Mouse (Mus musculus) bone marrow macrophage, adult 2 months (primary cell): ENCODE data around the gene Kcnq1. TPM values are rescaled to one million over a fixed set of nuclear protein-coding genes. Genes with fewer than 3 reads are reported as not detected.

ENCODE experiments used
- H3K27ac ChIP-seq: 2 replicates; pipeline ENCODE4 v1.5.1; 2012; ENCODE audit warnings: low read depth, low read length; ENCODE audit not compliant: insufficient read depth
- H3K4me1 ChIP-seq: 2 replicates; pipeline ENCODE4 v1.6.1; 2012; ENCODE audit warnings: low read length; ENCODE audit not compliant: control insufficient read depth, insufficient read depth
- H3K4me3 ChIP-seq: 2 replicates; pipeline ENCODE4 v1.5.1; 2012; ENCODE audit warnings: mild to moderate bottlenecking, low read length, moderate library complexity; ENCODE audit not compliant: insufficient read depth
- CTCF ChIP-seq: IDR thresholded peaks from 2 replicates; pipeline ENCODE4 v1.5.1; 2012; ENCODE audit warnings: low read depth, mild to moderate bottlenecking, low read length, moderate library complexity
- POLR2A ChIP-seq: IDR thresholded peaks from 2 replicates; pipeline ENCODE4 v1.6.1; 2012; ENCODE audit warnings: mild to moderate bottlenecking, low read depth, low read length, borderline replicate concordance
- polyA plus RNA-seq: library from polyadenylated mRNA; stranded (reverse); fragments of >200 nt; gene quantifications from 2 replicates; pipeline ENCODE4 v1.2.4, GENCODE M21; 2012; ENCODE audit not compliant: missing spikeins, insufficient read depth, insufficient read length

Gene Kcnq1
- polyA plus RNA-seq, 1 experiment, result not detected

DNA sequence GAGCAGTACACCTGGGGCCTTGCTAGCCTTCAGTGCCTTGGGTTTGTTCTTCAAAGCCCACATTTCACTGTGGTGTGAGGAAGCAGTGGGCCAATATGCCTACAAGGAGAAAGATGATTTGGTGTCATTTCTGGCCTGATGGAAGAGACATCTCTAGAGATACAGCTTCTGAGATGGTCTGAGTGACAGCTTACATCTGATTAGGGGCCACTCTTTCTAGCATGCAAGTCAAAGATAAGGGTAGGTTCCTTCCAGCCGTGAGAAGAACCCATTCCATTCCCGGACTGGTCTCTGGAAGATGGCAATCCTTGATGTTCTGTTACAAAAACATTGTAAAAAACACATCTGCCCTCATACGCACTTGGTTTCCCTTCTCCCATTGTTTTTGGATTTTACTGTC is 63.2 kb downstream of the Kcnq1 start:
- H3K4me1 ChIP-seq, result no peaks in the 10 kb centered on the region
- H3K4me3 ChIP-seq, result no peak overlapping the region
- no peak overlapping the region for H3K27ac ChIP-seq
- TF ChIP-seq CTCF (no peak), POLR2A (no peak)

- Histone ChIP-seq H3K4me3 (no peak overlapping the region), H3K4me1 (no peaks in the 10 kb centered on the region), H3K27ac (no peak overlapping the region)
- no peak for TF ChIP-seq POLR2A
- TF ChIP-seq CTCF, result no peak
Measured at GRCm38 (mm10) chr7:143172914-143173547, 66.9 kb downstream of the Kcnq1 start.

GRCm38 (mm10) chr7:143174633-143175032 is 68.5 kb downstream of the Kcnq1 start:
- no peak for TF ChIP-seq POLR2A
- TF ChIP-seq CTCF, result no peak
- Histone ChIP-seq H3K4me1 (no peaks in the 10 kb centered on the region), H3K27ac (no peak overlapping the region), H3K4me3 (no peak overlapping the region)

- Histone ChIP-seq H3K27ac (no peak overlapping the region), H3K4me3 (no peak overlapping the region), H3K4me1 (peaks cover 9% of the 10 kb centered on the region)
- no peak for TF ChIP-seq CTCF
- no peak for TF ChIP-seq POLR2A
Measured at GRCm38 (mm10) chr7:143178831-143179230, 72.7 kb downstream of the Kcnq1 start.

DNA sequence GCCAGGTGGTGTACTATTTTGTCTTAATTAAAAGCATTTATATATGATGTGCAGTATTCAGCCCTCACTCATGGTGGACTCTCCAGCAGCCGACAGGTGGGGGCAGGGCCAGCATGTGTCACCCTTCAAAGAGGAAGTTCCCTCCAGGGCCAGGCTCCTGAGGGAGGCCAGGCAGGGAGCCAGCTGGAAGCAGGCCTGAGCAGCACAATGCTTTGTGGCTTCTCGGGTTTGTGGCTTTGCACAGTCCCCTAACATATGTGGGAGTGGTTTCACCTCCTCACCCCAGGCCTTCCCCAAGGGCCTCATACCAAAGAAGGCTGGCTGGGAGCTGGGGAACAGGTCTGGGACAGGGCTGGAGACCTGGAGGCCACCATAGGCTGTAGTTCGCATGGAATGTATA is 74.6 kb downstream of the Kcnq1 start:
- Histone ChIP-seq H3K4me3 (no peak overlapping the region), H3K4me1 (peaks cover 9% of the 10 kb centered on the region), H3K27ac (no peak overlapping the region)
- TF ChIP-seq CTCF (no peak), POLR2A (no peak)

GRCm38 (mm10) chr7:143181311-143181710 is 75.1 kb downstream of the Kcnq1 start:
- Histone ChIP-seq H3K4me1 (peaks cover 9% of the 10 kb centered on the region), H3K27ac (no peak overlapping the region), H3K4me3 (no peak overlapping the region)
- TF ChIP-seq CTCF (no peak), POLR2A (no peak)

GRCm38 (mm10) chr7:143185506-143185905 is 79.3 kb downstream of the Kcnq1 start:
- Histone ChIP-seq H3K4me3 (no peak overlapping the region), H3K27ac (no peak overlapping the region), H3K4me1 (peaks cover 8% of the 10 kb centered on the region)
- TF ChIP-seq POLR2A, result no peak
- TF ChIP-seq CTCF, result no peak

DNA sequence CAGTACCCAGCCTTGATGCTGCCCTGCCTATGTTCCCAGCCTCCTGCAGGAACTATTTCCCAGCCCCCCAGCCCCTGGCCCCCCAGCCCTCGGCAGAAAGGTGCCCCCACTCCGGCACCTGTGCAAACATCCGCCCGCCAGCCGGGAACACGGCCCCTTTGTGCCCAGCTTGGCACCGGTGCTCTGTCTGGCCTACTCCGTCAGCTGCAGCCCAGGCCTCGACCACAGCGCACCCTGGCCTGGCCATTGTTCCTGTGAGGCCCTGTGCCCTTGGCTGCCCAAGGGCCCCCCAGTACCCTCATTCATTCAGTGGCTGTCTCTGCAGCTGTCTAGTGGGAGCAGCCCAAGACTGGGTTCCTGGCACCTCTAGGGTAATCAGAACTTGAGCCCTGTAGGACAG is 80.2 kb downstream of the Kcnq1 start:
- TF ChIP-seq CTCF, result no peak
- TF ChIP-seq POLR2A, result no peak
- no peak overlapping the region for H3K4me3 ChIP-seq
- H3K4me1 ChIP-seq, result peaks cover under 1% of the 10 kb centered on the region; the same call in 1 of the 2 replicates
- H3K27ac ChIP-seq, result no peak overlapping the region

DNA sequence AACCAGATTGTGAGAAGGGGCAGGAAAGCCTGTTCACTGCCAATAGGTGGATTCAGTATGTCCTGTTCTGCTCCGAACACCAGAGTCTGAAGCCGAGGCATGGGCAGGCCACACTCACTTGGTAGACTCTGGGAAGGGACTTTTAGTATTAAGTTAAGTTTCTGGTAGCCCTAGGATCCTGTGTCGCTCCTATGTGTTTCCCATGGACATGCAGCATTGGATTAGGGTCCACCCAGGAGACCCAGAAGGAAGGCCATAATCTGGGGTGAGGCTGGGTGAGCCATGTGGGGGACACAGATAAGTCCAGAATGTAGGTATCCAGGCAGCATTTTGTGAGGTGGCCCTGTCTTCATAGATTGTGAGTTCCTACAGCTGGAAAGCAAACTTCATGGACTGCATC is 81.0 kb downstream of the Kcnq1 start:
- H3K27ac ChIP-seq, result no peak overlapping the region
- TF ChIP-seq CTCF (no peak), POLR2A (no peak)
- H3K4me3 ChIP-seq, result no peak overlapping the region
- H3K4me1 ChIP-seq, result no peaks in the 10 kb centered on the region

DNA sequence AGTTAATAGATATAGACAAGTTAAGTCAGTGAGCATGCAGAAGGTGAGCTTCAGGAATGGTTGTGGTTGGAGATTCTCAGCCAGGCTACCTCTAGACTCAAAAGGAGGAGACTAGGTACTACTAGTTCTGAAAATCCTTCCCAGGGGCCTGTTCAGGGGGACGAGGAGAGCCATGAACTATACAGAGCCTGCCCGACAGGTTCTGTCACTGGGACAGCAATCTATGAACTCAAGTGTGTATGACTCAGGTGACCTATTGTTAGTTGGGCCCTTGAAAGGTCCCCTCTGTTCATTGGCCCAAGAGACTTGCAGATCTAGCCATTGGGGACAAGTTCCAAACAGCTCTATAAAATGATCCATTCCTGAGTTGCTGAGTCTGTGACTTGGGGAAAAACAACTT is 82.4 kb downstream of the Kcnq1 start:
- no peak for TF ChIP-seq CTCF
- no peak for TF ChIP-seq POLR2A
- H3K27ac ChIP-seq, result no peak overlapping the region
- no peak overlapping the region for H3K4me3 ChIP-seq
- no peaks in the 10 kb centered on the region for H3K4me1 ChIP-seq

DNA sequence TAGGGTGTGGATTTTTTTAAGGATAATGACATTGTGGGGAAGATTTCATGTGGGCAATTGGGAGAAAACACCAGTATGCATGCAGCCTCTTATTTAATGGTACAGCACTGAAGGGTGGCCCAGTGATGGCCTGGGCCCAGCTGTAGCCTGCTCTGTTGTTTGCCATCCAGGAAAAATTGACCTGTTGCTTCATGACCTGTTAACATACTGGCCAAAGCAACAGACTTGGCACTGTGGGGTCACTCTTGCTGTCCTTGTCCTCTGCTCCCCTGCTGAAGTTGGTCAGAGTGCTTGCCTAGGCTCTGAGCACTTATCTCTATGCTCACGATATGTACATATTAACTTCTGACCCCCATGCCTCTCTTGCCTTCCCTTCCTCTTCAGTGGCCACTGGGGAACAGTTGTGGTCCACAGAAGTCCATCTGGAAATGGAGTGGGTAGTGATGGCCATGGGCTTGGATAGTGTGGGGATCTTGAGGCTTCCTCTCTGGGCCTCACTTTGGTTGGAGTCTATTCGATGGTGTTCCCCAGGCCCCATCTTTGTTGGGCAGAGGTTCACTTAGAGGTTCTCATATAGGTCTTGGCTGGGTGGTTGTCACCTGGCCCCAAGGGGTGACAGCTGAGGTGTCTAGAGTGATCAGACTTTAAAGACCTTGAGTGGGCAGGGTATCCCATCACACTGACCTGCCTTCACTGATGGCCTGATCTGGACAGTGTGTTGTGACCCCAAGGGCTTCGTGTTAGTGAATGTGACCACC is 84.0 kb downstream of the Kcnq1 start:
- Histone ChIP-seq H3K27ac (no peak overlapping the region), H3K4me1 (no peaks in the 10 kb centered on the region), H3K4me3 (no peak overlapping the region)
- TF ChIP-seq CTCF (no peak), POLR2A (no peak)
